In genomic region chr13:58214346-58215252, GRCm38 (mm10) we compare ENCODE assay signal across 8 mouse cellular contexts. TPM values are rescaled to one million over a fixed set of nuclear protein-coding genes. Genes with fewer than 3 reads are reported as not detected.
A peak's percentile ranks its signal among the peaks of the same experiment; 100 is the strongest.
DNase-seq lines count a peak whose midpoint lies in the region; ATAC-seq and TF ChIP-seq lines count a peak whose summit lies in the region.

No protein-coding gene starts in this region.

- intact Hi-C loops in heart, postnatal 25 days (cut with DNase I) = loop anchor here (5.0 kb wide), 2 partner anchors 57 to 87 kb away; partner anchors contain the start of genes Hnrnpa0 and Idnk

- H3K27me3 ChIP-seq in heart, embryonic 10.5 days (ENCODE audit: insufficient read depth, poor library complexity, severe bottlenecking) = no peaks in the 10 kb centered on the region
- H3K27me3 ChIP-seq in embryonic facial prominence, embryonic 13.5 days = no peaks in the 10 kb centered on the region
- no peaks in the 10 kb centered on the region for H3K27me3 ChIP-seq in hindbrain, embryonic 14.5 days (ENCODE audit: control insufficient read depth, insufficient read depth, low read length)
- H3K27me3 ChIP-seq in lung, embryonic 15.5 days = no peaks in the 10 kb centered on the region

- no peak for TF ChIP-seq CTCF in olfactory bulb, adult 2 months (IDR thresholded peaks at IDR 0.05; ENCODE audit: insufficient read depth, low read depth, low read length)

- no peaks in the 10 kb centered on the region for H3K9me3 ChIP-seq in heart, embryonic 10.5 days
- H3K9me3 ChIP-seq in embryonic facial prominence, embryonic 13.5 days = no peaks in the 10 kb centered on the region
- H3K9me3 ChIP-seq in hindbrain, embryonic 14.5 days (ENCODE audit: control insufficient read depth, low read length) = no peaks in the 10 kb centered on the region
- no peaks in the 10 kb centered on the region for H3K9me3 ChIP-seq in lung, embryonic 15.5 days

- 3% methylated on average over 49 of the region's 49 CpGs for WGBS in heart, embryonic 10.5 days
- 2% methylated on average over 48 of the region's 49 CpGs for WGBS in embryonic facial prominence, embryonic 13.5 days
- 2% methylated on average over 49 of the region's 49 CpGs for WGBS in hindbrain, embryonic 14.5 days
- 1% methylated on average over 43 of the region's 49 CpGs for WGBS in lung, embryonic 15.5 days
- 2% methylated on average over 49 of the region's 49 CpGs for WGBS in olfactory bulb, adult 2 months

- peak overlapping the region; percentile 98 for H3K27ac ChIP-seq in heart, embryonic 10.5 days
- peak overlapping the region; percentile 85 for H3K27ac ChIP-seq in embryonic facial prominence, embryonic 13.5 days
- peak overlapping the region; percentile 96 for H3K27ac ChIP-seq in hindbrain, embryonic 14.5 days
- H3K27ac ChIP-seq in lung, embryonic 15.5 days = peak overlapping the region; percentile 82
- 0 out of 2 replicates have a peak overlapping the region, but pooled peaks have one; percentile 26 for H3K27ac ChIP-seq in olfactory bulb, adult 2 months (ENCODE audit: insufficient read depth, low read depth, low read length)

- DNase-seq in heart, embryonic 10.5 days (ENCODE audit: low spot score) = no peak
- DNase-seq in heart, postnatal 25 days (ENCODE audit: low spot score) = no peak
- peak; percentile 63 for DNase-seq in MEL-GATA-1-ER (ENCODE audit: extremely low read depth, low read depth)
- no peak for DNase-seq in hindbrain, embryonic 14.5 days (ENCODE audit: low spot score)
- no peak for DNase-seq in layer of hippocampus, adult 9-11 months

- H3K4me1 ChIP-seq in heart, embryonic 10.5 days = peaks cover 27% of the 10 kb centered on the region
- peaks cover 34% of the 10 kb centered on the region for H3K4me1 ChIP-seq in embryonic facial prominence, embryonic 13.5 days
- H3K4me1 ChIP-seq in hindbrain, embryonic 14.5 days (replicated peaks; ENCODE audit: control insufficient read depth, insufficient read depth, low read length) = peaks cover 23% of the 10 kb centered on the region
- H3K4me1 ChIP-seq in lung, embryonic 15.5 days = peaks cover 24% of the 10 kb centered on the region
- peaks cover 7% of the 10 kb centered on the region for H3K4me1 ChIP-seq in olfactory bulb, adult 2 months (ENCODE audit: control insufficient read depth, insufficient read depth, low read length)

- peak overlapping the region; percentile 99 for H3K9ac ChIP-seq in embryonic facial prominence, embryonic 13.5 days
- peak overlapping the region; percentile 88 for H3K9ac ChIP-seq in hindbrain, embryonic 14.5 days
- H3K9ac ChIP-seq in lung, embryonic 15.5 days = peak overlapping the region; percentile 96

- TF ChIP-seq POLR2A in olfactory bulb, adult 2 months (IDR thresholded peaks at IDR 0.05; ENCODE audit: insufficient read depth, low read depth, low read length) = no peak

- H3K36me3 ChIP-seq in heart, embryonic 10.5 days = no peaks in the 10 kb centered on the region
- no peaks in the 10 kb centered on the region for H3K36me3 ChIP-seq in embryonic facial prominence, embryonic 13.5 days
- peaks cover 3% of the 10 kb centered on the region; the same call in 1 of the 2 replicates for H3K36me3 ChIP-seq in hindbrain, embryonic 14.5 days (replicated peaks; ENCODE audit: control insufficient read depth, insufficient read depth)
- H3K36me3 ChIP-seq in lung, embryonic 15.5 days = no peaks in the 10 kb centered on the region; the same call in 1 of the 2 replicates

- H3K4me3 ChIP-seq in heart, embryonic 10.5 days = peak overlapping the region; percentile 99
- H3K4me3 ChIP-seq in embryonic facial prominence, embryonic 13.5 days = peak overlapping the region; percentile 99
- peak overlapping the region; percentile 100 for H3K4me3 ChIP-seq in hindbrain, embryonic 14.5 days (replicated peaks; ENCODE audit: low read length)
- H3K4me3 ChIP-seq in lung, embryonic 15.5 days = peak overlapping the region; percentile 97
- H3K4me3 ChIP-seq in olfactory bulb, adult 2 months (ENCODE audit: insufficient read depth, low read depth, low read length) = peak overlapping the region; percentile 68

- peak; percentile 33 for ATAC-seq in embryonic facial prominence, embryonic 13.5 days (ENCODE audit: insufficient number of reproducible peaks, insufficient read depth, low FRiP score, low TSS enrichment, low read depth)
- ATAC-seq in hindbrain, embryonic 14.5 days (ENCODE audit: low FRiP score) = peak; percentile 64
- peak; percentile 79 for ATAC-seq in lung, embryonic 15.5 days (ENCODE audit: borderline replicate concordance, extremely low read depth, low FRiP score, low TSS enrichment)

- H3K4me2 ChIP-seq in embryonic facial prominence, embryonic 13.5 days = peak overlapping the region; percentile 87
- peak overlapping the region; percentile 59 for H3K4me2 ChIP-seq in hindbrain, embryonic 14.5 days (replicated peaks)
- H3K4me2 ChIP-seq in lung, embryonic 15.5 days = peak overlapping the region; percentile 79

RNA-seq across cellular contexts. Expression of gene Ubqln1, which starts 0.9 kb away (rescaled TPM):
- 100 and 119 TPM in 2 replicates for polyA plus RNA-seq in heart, embryonic 10.5 days (2016; fragmentation: Nextera tagmentation; extraction: Ambion mirVana)
- total RNA-seq in heart, postnatal 25 days (2021) = 10 to 100 TPM; 48.2 to 50.2 TPM
- polyA plus RNA-seq in embryonic facial prominence, embryonic 13.5 days (2015; fragmentation: Nextera tagmentation; extraction: Ambion mirVana) = 98.7 and 98.8 TPM in 2 replicates
- polyA plus RNA-seq in hindbrain, embryonic 14.5 days (2014; fragmentation: Nextera tagmentation; extraction: Ambion mirVana) = 120 and 149 TPM in 2 replicates
- 99.4 and 101 TPM in 2 replicates for polyA plus RNA-seq in lung, embryonic 15.5 days (2015; fragmentation: Nextera tagmentation; extraction: Ambion mirVana)
- polyA plus RNA-seq in olfactory bulb, adult 2 months (2012; ENCODE audit: insufficient read depth, insufficient read length, low replicate concordance, missing spikeins) = 142 TPM in 1 of 2 replicates, not detected in the other

RNA-seq across cellular contexts. Expression of gene Idnk, which starts 57.1 kb away (rescaled TPM):
- polyA plus RNA-seq in heart, embryonic 10.5 days (2016; fragmentation: Nextera tagmentation; extraction: Ambion mirVana) = 35.0 and 36.5 TPM in 2 replicates
- total RNA-seq in heart, postnatal 25 days (2021) = 10 to 100 TPM; 23.2 to 24.3 TPM
- 43.8 and 46.3 TPM in 2 replicates for polyA plus RNA-seq in embryonic facial prominence, embryonic 13.5 days (2015; fragmentation: Nextera tagmentation; extraction: Ambion mirVana)
- polyA plus RNA-seq in hindbrain, embryonic 14.5 days (2014; fragmentation: Nextera tagmentation; extraction: Ambion mirVana) = 53.4 and 63.2 TPM in 2 replicates
- polyA plus RNA-seq in lung, embryonic 15.5 days (2015; fragmentation: Nextera tagmentation; extraction: Ambion mirVana) = 34.9 and 36.2 TPM in 2 replicates
- not detected in 2 replicates for polyA plus RNA-seq in olfactory bulb, adult 2 months (2012; ENCODE audit: insufficient read depth, insufficient read length, low replicate concordance, missing spikeins)

Comparison
In these comparisons a context has a peak if more than half of its experiments do, and no peak if none do; other contexts are left out.
1. H3K27ac ChIP-seq: peak in every context shown above with its lines; median percentile 98 in heart, embryonic 10.5 days; 96 in hindbrain, embryonic 14.5 days; 85 in embryonic facial prominence, embryonic 13.5 days; 82 in lung, embryonic 15.5 days; 26 in olfactory bulb, adult 2 months.